Mouse (Mus musculus) embryo, embryonic 11.5 days (tissue): ENCODE measurements at regions not wholly inside any gene's neighbourhood (a gene's known extent, or its start where the extent isn't known, plus 50 kb on each side); places are given as distances from the start of the nearest gene placed in this dataset.

Experiments used
- DNase-seq: peaks from one replicate; pipeline ENCODE4 v3.0.0-alpha.2; 2012; ENCODE audit warnings: low read depth, low spot score

GRCm38 (mm10) chr13:119140436-119140835 lies 288.0 kb upstream of the Paip1 start:
- DNase-seq = no peak

GRCm38 (mm10) chr13:119143351-119143750 lies 285.1 kb upstream of the Paip1 start:
- DNase-seq = no peak

GRCm38 (mm10) chr13:119145713-119146112 lies 282.7 kb upstream of the Paip1 start:
- DNase-seq = no peak

GRCm38 (mm10) chr13:119147701-119148100 lies 280.7 kb upstream of the Paip1 start:
- no peak for DNase-seq

- DNase-seq = no peak
These were observed 279.3 kb upstream of the Paip1 start for GRCm38 (mm10) chr13:119149141-119149540.

GRCm38 (mm10) chr13:119150847-119151548 lies 277.4 kb upstream of the Paip1 start:
- DNase-seq = no peak

GRCm38 (mm10) chr13:119177753-119178152 lies 250.6 kb upstream of the Paip1 start:
- no peak for DNase-seq

- no peak for DNase-seq
These were observed 250.2 kb upstream of the Paip1 start for GRCm38 (mm10) chr13:119178212-119178611.

GRCm38 (mm10) chr13:119179157-119179920 lies 249.1 kb upstream of the Paip1 start:
- DNase-seq = no peak

GRCm38 (mm10) chr13:119184322-119184877 lies 244.0 kb upstream of the Paip1 start:
- DNase-seq = no peak

GRCm38 (mm10) chr13:119185567-119186143 lies 242.7 kb upstream of the Paip1 start:
- no peak for DNase-seq

- no peak for DNase-seq
These were observed 196.8 kb upstream of the Paip1 start for GRCm38 (mm10) chr13:119231556-119231955.

GRCm38 (mm10) chr13:119232100-119233029 lies 196.0 kb upstream of the Paip1 start:
- no peak for DNase-seq

GRCm38 (mm10) chr13:119233030-119233385 lies 195.4 kb upstream of the Paip1 start:
- DNase-seq = no peak

- DNase-seq = no peak
These were observed 194.5 kb upstream of the Paip1 start for GRCm38 (mm10) chr13:119233869-119234268.

GRCm38 (mm10) chr13:119242358-119242757 lies 186.0 kb upstream of the Paip1 start:
- DNase-seq = no peak

- no peak for DNase-seq
These were observed 181.3 kb upstream of the Paip1 start for GRCm38 (mm10) chr13:119247101-119247500.

- DNase-seq = no peak
These were observed 176.4 kb upstream of the Paip1 start for GRCm38 (mm10) chr13:119252006-119252405.

- no peak for DNase-seq
These were observed 172.1 kb upstream of the Paip1 start for GRCm38 (mm10) chr13:119256350-119256749.

- no peak for DNase-seq
These were observed 169.9 kb upstream of the Paip1 start for GRCm38 (mm10) chr13:119258515-119258914.

- DNase-seq = no peak
These were observed 164.8 kb upstream of the Paip1 start for GRCm38 (mm10) chr13:119263561-119263960.
